Mouse (Mus musculus) hindbrain, embryonic 15.5 days (tissue): Measurements from ENCODE around the gene Olfr1283. TPM values are rescaled to one million over a fixed set of nuclear protein-coding genes. Genes with fewer than 3 reads are reported as not detected.
"Not testable (repeated sequence)": the region's sequence is repeated elsewhere in the genome, so short reads cannot be mapped to it uniquely, and the experiment has no call there.

ENCODE experiments used
- ATAC-seq: fragments of 200-750 bp; cut with Nextera tagmentation; 2 replicates; pipeline ENCODE4 v1.8.0; 2017; ENCODE audit warnings: low read depth, moderate number of reproducible peaks, moderate TSS enrichment; ENCODE audit not compliant: low FRiP score
- H3K27ac ChIP-seq: fragments of 300-500 bp; sonication (generic); replicated peaks from 2 replicates; pipeline ENCODE4 v1.5.1; 2015; ENCODE audit warnings: mild to moderate bottlenecking, inconsistent platforms
- H3K27me3 ChIP-seq: fragments of 300-500 bp; sonication (generic); 2 replicates; pipeline ENCODE4 v1.6.1; 2015; ENCODE audit warnings: control low read depth, inconsistent platforms
- H3K36me3 ChIP-seq: fragments of 300-500 bp; sonication (generic); 2 replicates; pipeline ENCODE4 v1.6.1; 2015; ENCODE audit warnings: control low read depth, inconsistent platforms
- H3K4me1 ChIP-seq: fragments of 300-500 bp; sonication (generic); replicated peaks from 2 replicates; pipeline ENCODE4 v1.6.1; 2015; ENCODE audit warnings: control low read depth, inconsistent platforms
- H3K4me2 ChIP-seq: fragments of 300-500 bp; sonication (generic); 2 replicates; pipeline ENCODE4 v1.6.1; 2015; ENCODE audit warnings: moderate library complexity, mild to moderate bottlenecking, inconsistent platforms
- H3K4me3 ChIP-seq: fragments of 300-500 bp; sonication (generic); 2 replicates; pipeline ENCODE4 v1.5.1; 2015; ENCODE audit warnings: mild to moderate bottlenecking, inconsistent platforms
- H3K9ac ChIP-seq: fragments of 300-500 bp; sonication (generic); 2 replicates; pipeline ENCODE4 v1.6.1; 2015; ENCODE audit warnings: inconsistent platforms
- H3K9me3 ChIP-seq: fragments of 300-500 bp; sonication (generic); 2 replicates; pipeline ENCODE4 v1.6.1; 2016; ENCODE audit warnings: control low read depth, inconsistent platforms
- WGBS: fragments of 180-500 bp; shearing (Covaris S2); methylation state at CpG from one replicate; pipeline ENCODE4 v1.1.7; 2015; 5-methylcytosine and 5-hydroxymethylcytosine counted together
- polyA plus RNA-seq: library from polyadenylated mRNA; unstranded; fragments of >200 nt; fragmentation: Nextera tagmentation; extraction: Ambion mirVana; gene quantifications from 2 replicates; pipeline ENCODE4 v1.2.1, GENCODE M21; 2015

The Olfr1283 gene
- not detected in 2 replicates for polyA plus RNA-seq

GRCm38 (mm10) chr2:111366490-111366889, at the start of gene Olfr1283:
Gene Olfr1283 (plus strand): TSS chr2:111366790.
- H3K4me3 ChIP-seq = no peak within 1 kb of the TSS
- 82% methylated on average over 2 of the region's 2 CpGs for WGBS
- no peaks in the 10 kb centered on the region for H3K4me1 ChIP-seq
- H3K27ac ChIP-seq = no peak within 1 kb of the TSS
- no peak within 1 kb of the TSS for H3K4me2 ChIP-seq
- no peaks in the 10 kb centered on the region for H3K36me3 ChIP-seq
- no peak for ATAC-seq
- no peak within 1 kb of the TSS for H3K9ac ChIP-seq
- no peaks in the 10 kb centered on the region for H3K9me3 ChIP-seq
- H3K27me3 ChIP-seq = no peaks in the 10 kb centered on the region

- Histone ChIP-seq H3K4me3 (no peak within 1 kb of the TSS), H3K27me3 (no peaks in the 10 kb centered on the region), H3K9me3 (no peaks in the 10 kb centered on the region), H3K4me2 (no peak within 1 kb of the TSS), H3K4me1 (no peaks in the 10 kb centered on the region), H3K9ac (no peak within 1 kb of the TSS), H3K36me3 (no peaks in the 10 kb centered on the region), H3K27ac (no peak within 1 kb of the TSS)
- WGBS = 83% methylated on average over 2 of the region's 2 CpGs
- no peak for ATAC-seq
Observed at GRCm38 (mm10) chr2:111326220-111326619, 40.4 kb upstream of the Olfr1283 start, which contains the start of gene Olfr1281. Gene Olfr1281 (plus strand): TSS chr2:111326520.

GRCm38 (mm10) chr2:111333721-111334120, 32.9 kb upstream of the Olfr1283 start:
- not testable (repeated sequence) for H3K4me3 ChIP-seq, H3K9me3 ChIP-seq, ATAC-seq, H3K4me1 ChIP-seq, H3K27me3 ChIP-seq, H3K27ac ChIP-seq, H3K9ac ChIP-seq, H3K36me3 ChIP-seq, H3K4me2 ChIP-seq
- WGBS = 93% methylated on average over 5 of the region's 5 CpGs

- no peaks in the 10 kb centered on the region for H3K27me3 ChIP-seq
- H3K27ac ChIP-seq = no peak within 1 kb of the TSS
- no peak within 1 kb of the TSS for H3K4me3 ChIP-seq
- H3K9ac ChIP-seq = no peak within 1 kb of the TSS
- no peaks in the 10 kb centered on the region for H3K36me3 ChIP-seq
- no peak for ATAC-seq
- 83% methylated on average over 2 of the region's 2 CpGs for WGBS
- H3K4me2 ChIP-seq = no peak within 1 kb of the TSS
- H3K4me1 ChIP-seq = no peaks in the 10 kb centered on the region
- H3K9me3 ChIP-seq = no peaks in the 10 kb centered on the region
Observed at GRCm38 (mm10) chr2:111335976-111336375, 30.6 kb upstream of the Olfr1283 start, which contains the start of gene Olfr1282. Gene Olfr1282 (minus strand): TSS chr2:111336076.

- H3K36me3 ChIP-seq = no peaks in the 10 kb centered on the region
- no peak for ATAC-seq
- 92% methylated on average over 1 of the region's 1 CpGs for WGBS
Observed at GRCm38 (mm10) chr2:111375222-111375621, 8.6 kb downstream of the Olfr1283 start, which contains the start of gene Olfr1284. Gene Olfr1284 (plus strand): TSS chr2:111375522.

More at GRCm38 (mm10) chr2:111375222-111375621, 8.6 kb downstream of the Olfr1283 start, which contains the start of gene Olfr1284:
- Histone ChIP-seq H3K4me3 (no peak within 1 kb of the TSS), H3K27ac (no peak within 1 kb of the TSS), H3K4me1 (no peaks in the 10 kb centered on the region), H3K4me2 (no peak within 1 kb of the TSS), H3K27me3 (no peaks in the 10 kb centered on the region), H3K9me3 (no peaks in the 10 kb centered on the region), H3K9ac (no peak within 1 kb of the TSS)

Other genes with a start within 250 kb of the Olfr1283 start
- not detected in 2 replicates for gene Gm15130, start 213.9 kb upstream of the Olfr1283 start, polyA plus RNA-seq
- not detected in 2 replicates for gene 4930430A15Rik, start 137.2 kb upstream of the Olfr1283 start, polyA plus RNA-seq
- gene Olfr1275, start 131.5 kb upstream of the Olfr1283 start, polyA plus RNA-seq = not detected in 2 replicates
- gene Olfr1276, start 112.3 kb upstream of the Olfr1283 start, polyA plus RNA-seq = not detected in 2 replicates
- gene Olfr1277, start 92.7 kb upstream of the Olfr1283 start, polyA plus RNA-seq = not detected in 2 replicates
- gene Olfr1278, start 76.7 kb upstream of the Olfr1283 start, polyA plus RNA-seq = not detected in 2 replicates
- not detected in 2 replicates for gene Olfr1279, start 66.2 kb upstream of the Olfr1283 start, polyA plus RNA-seq
- gene Olfr1280, start 52.8 kb upstream of the Olfr1283 start, polyA plus RNA-seq = not detected in 2 replicates
- not detected in 2 replicates for gene Olfr1281, start 40.3 kb upstream of the Olfr1283 start, polyA plus RNA-seq
- not detected in 2 replicates for gene Olfr1282, start 30.7 kb upstream of the Olfr1283 start, polyA plus RNA-seq
- not detected in 2 replicates for gene Olfr1284, start 8.7 kb downstream of the Olfr1283 start, polyA plus RNA-seq
- not detected in 2 replicates for gene Olfr1286, start 56.3 kb downstream of the Olfr1283 start, polyA plus RNA-seq
- gene Olfr1287, start 82.4 kb downstream of the Olfr1283 start, polyA plus RNA-seq = not detected in 2 replicates
- not detected in 2 replicates for gene Olfr1288, start 107.3 kb downstream of the Olfr1283 start, polyA plus RNA-seq
- not detected in 2 replicates for gene Olfr1289, start 114.0 kb downstream of the Olfr1283 start, polyA plus RNA-seq
- not detected in 2 replicates for gene Olfr1290, start 127.0 kb downstream of the Olfr1283 start, polyA plus RNA-seq
- not detected in 2 replicates for gene Olfr1291-ps1, start 130.4 kb downstream of the Olfr1283 start, polyA plus RNA-seq
- not detected in 2 replicates for gene Olfr1293-ps, start 158.4 kb downstream of the Olfr1283 start, polyA plus RNA-seq
- gene Olfr1294, start 173.5 kb downstream of the Olfr1283 start, polyA plus RNA-seq = not detected in 2 replicates
- gene Olfr1295, start 202.9 kb downstream of the Olfr1283 start, polyA plus RNA-seq = not detected in 2 replicates